Mouse (Mus musculus) c-Kit-negative CD71-positive TER-119-positive erythroid progenitor cells, embryonic 14.5 days (primary cell): ENCODE measurements around the gene Gde1.

Source experiments
- DNase-seq: peaks from one replicate; pipeline ENCODE4 v3.0.0-alpha.2; 2013; ENCODE audit warnings: low read depth, low spot score

The Gde1 gene

GRCm38 (mm10) chr7:118707216-118707615 lies 1.6 kb upstream of the Gde1 start:
- no peak for DNase-seq

DNA sequence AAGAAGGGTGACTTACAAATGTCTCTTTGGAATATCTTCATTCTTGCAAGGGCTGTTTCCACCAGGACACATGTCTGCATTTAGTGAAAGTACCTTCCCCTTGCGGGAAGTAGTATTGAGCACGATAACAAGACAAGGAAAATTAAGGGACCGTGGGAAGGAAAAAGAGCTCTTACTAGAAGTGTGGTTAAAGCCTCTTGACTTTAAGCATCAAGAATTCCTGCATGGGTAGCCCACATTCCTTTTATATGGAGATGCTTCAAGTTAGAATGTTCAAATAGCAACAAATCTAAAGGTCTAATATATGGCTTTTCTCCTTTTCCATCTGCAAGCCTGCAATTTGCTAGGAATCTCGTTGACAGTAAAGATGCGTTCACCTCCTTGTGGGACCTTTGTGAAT lies 910 bp upstream of the Gde1 start:
- DNase-seq = no peak

DNA sequence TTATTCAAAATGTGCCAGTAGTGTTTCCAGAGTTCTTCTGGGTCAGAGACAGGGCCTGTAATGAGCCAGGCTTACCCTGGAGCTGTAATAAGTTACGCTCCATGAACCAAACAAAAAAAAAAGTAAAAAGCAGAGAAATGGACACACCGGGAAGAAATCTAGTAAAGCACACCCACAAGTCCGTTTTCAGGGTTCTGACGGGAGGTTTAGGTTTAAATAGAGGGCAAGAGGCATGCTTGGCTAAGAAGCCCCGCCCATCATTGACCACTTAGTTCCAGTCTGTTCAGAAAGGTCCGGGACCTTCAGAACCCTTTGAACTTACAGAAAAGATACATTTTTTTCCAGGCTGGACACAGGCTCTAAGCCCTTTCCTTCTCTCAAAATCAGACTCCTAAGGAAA lies 473 bp upstream of the Gde1 start:
- no peak for DNase-seq

DNA sequence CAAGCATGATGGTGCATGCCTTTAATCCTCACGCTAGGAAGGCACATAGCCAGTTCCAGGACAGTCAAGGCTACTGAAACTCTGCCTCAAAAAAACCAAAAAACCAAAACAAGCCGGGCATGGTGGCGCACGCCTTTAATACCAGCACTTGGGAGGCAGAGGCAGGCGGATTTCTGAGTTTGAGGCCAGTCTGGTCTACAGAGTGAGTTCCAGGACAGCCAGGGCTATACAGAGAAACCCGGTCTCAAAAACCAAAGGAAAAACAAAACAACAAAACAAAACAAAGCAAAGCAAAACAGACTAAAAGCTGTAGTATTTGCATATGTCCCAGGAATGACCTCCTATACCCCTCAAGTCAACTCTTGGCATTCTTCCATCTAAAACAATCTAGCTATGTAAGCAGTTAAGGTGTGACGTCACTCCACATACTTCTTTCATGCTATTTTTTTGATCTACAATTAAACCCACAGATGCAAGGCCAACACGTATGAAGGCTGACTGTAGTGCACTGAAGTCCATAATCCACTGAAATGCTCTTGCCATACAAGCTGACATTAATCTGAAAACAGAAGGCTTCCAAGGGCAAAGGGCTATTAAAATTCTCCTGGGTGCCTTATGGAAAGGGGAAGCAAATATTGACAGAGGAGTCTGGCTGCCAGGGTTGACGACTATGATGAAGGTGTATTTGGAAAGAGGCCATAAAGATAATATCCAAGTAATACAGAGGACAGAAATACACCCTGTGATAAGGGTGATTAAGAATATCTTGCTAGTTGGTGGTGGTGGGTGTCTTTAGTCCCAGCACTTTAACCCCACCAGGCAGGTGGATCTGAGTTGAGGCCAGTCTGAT lies 1.4 kb downstream of the Gde1 start:
- peak; percentile 26 for DNase-seq

DNA sequence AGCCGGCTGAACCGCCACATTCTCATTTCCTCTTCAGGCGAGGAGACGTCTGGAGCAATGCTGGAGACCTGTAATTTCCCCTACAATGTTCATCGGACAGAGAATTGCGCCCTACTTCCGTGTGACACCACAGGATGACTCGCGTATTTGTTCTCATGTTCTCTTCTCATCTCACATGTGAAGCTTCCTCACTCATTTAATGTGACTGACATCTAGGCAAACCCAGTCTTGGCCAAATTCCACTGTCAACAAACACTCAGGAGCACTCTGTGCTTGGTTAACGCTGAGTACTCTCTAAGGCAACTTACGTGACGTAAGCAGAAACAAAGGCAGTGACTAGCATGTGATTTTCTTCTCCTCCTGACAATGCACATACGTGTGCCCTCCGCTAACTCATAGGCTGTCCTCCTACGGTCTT lies 2.4 kb downstream of the Gde1 start:
- no peak for DNase-seq

GRCm38 (mm10) chr7:118698882-118699281 lies 6.7 kb downstream of the Gde1 start:
- no peak for DNase-seq

GRCm38 (mm10) chr7:118697168-118697567 lies 8.4 kb downstream of the Gde1 start:
- no peak for DNase-seq

GRCm38 (mm10) chr7:118696146-118696545 lies 9.4 kb downstream of the Gde1 start:
- no peak for DNase-seq

DNA sequence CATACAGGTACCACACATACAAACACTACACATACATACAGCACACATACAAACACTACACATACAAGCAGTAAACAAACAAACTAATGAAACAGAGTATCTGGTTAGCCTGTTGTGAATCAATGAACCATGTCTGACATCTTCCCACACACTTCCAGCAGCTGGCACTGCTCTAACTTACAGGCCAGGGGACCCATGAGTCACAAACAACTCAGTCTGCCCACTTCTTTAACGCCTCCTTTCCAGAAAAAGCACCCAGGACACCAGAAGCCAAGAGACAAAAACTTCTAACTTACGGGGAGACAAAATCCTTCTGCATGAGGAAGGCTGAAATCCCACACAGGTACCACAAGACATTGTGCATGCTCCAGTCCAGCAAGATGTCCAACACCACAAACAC lies 14.3 kb downstream of the Gde1 start:
- no peak for DNase-seq

- DNase-seq = no peak
Measured at GRCm38 (mm10) chr7:118689088-118689487, 16.5 kb downstream of the Gde1 start.

DNA sequence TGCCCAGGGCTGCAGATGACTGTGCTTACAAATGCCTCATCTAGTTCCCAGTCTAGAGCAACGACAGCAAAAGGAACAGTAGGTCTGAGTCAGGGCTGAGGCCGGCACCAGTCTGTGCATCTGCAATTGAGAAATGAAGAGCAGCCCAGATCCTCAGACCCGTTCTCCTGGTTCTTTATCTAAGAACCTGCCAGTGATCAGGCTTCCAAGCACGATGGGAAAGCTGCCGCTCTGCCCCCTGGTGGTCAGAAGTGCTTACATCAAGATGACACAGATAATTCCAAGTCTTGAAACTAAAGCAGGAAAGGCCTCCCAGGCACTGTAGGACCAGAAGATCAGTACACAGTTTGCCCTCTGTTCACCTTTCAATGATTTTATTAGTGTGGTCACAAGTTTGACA lies 17.4 kb downstream of the Gde1 start:
- peak; percentile 51 for DNase-seq

- no peak for DNase-seq
Measured at GRCm38 (mm10) chr7:118676826-118677225, 28.8 kb downstream of the Gde1 start.

DNA sequence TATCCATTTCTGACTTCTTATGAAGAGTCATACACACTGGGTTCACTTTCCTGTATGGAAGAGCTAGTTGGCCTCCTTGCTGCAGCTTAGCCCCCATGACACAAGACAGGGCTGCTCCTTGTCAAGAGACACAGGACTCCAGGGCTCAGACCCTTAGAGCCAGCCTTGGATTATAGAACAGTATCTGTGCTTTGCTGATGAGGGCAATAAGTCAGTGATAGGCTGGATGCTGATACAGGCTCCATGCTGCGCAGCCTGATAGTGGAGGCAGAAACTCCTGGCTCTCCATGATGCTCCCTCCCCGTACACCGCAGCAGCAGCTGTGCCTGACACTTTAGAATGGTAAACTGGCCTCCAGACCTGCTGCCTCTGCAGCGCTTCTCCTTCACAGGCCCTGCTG lies 35.4 kb downstream of the Gde1 start:
- no peak for DNase-seq

DNA sequence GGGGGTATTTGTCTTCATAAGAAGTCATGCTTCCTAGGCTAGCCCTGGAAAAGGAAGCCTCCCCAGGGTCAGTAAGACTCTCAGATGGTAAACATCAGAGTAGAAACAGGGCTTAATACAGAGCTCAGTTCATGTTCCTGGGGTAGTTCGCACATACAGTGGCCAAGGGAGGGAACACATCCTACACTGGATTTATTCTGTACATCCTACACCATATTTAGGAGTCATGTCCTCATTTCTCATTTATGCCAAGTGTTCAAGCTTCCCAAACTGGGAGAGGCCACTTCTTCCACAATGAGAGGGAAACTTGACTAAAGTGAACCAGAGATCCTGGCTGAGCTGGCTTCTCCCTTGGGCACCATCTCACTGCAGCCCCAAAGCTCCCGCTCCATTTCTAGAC lies 37.8 kb downstream of the Gde1 start:
- no peak for DNase-seq

DNA sequence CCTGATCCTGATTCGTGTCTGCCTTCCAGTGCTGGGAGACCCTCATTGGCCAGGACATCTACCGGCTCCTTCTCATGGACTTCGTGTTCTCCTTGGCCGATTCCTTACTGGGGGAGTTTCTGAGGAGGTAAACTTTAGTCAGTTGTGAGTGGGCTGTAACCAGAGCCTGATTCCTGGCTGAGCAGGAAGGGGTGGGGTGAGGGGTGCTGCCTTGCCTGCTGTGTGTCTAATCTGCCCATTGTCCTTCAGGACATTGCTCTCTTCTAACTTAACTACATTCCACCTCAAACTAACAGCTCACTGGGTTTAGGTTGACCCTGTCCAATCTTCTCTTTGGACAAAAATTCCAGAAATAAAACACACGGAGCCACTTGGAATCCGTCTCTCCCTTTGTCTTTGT lies 48.8 kb downstream of the Gde1 start:
- no peak for DNase-seq

GRCm38 (mm10) chr7:118652572-118653295 lies 52.8 kb downstream of the Gde1 start:
- DNase-seq = no peak

GRCm38 (mm10) chr7:118650891-118651290 lies 54.7 kb downstream of the Gde1 start:
- DNase-seq = no peak

DNA sequence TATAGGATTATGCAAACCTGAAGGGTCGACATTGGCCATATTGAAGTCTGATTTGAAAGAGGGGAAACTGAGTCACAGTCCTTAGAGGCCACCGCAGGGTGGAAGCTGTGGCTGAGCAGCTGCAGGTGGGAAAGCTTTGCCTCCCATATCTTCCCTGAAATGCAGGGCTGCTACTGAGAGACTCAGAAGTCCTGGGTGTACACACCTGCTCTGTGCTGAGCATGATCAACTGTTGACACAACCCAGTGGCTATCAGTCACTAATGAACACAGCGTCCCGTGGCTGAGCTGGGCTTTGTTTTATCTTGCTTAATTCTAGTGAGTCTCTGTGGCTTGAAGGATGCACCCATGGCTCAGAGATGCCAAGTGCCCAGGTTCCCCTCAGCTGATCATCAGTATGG lies 55.5 kb downstream of the Gde1 start:
- DNase-seq = no peak

DNA sequence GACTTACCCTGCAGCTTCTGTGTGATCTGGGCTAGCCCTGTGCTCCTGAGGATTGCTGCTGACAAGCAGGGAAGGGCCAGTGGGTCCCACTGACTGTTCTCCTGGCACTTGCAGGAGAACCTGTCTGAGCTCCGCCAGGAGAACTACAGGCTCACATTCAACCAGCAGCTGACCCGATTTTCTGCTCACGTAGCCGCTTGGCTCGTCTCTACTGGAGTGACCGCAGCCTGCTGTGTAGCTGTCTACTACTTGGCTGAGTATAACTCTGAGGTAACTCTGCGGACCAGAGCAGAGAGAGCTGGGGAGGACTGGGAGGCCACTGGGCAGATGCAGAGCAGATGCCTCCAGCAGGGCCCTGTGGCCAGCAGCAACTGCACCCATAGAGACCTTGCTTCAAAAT lies 56.2 kb downstream of the Gde1 start:
- no peak for DNase-seq

DNA sequence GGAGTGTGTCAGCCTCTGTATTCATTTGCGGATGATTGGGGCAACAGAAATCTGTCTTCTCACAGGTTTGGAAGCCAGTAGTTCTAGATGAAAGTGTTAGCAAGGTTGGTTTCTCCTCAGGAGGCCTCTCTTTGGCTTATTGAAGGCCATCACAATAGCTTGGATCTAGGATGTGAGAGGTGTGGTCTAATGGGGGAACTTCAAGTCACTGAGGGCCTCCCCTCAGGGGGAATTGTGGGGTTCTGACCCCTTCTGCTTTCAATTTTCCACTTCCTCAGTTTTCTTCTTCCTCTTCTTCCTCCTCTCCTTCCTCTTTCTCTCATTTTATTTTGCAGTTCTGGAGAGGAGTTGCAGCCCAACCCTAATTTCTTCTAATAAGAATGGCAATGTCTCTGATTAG lies 59.3 kb downstream of the Gde1 start:
- DNase-seq = no peak
